Mouse (Mus musculus) hindbrain, embryonic 15.5 days (tissue): ENCODE results near the gene Gstm5. TPM values are rescaled to one million over a fixed set of nuclear protein-coding genes. Genes with fewer than 3 reads are reported as not detected.

Experiments used
- ATAC-seq: fragments of 200-750 bp; cut with Nextera tagmentation; 2 replicates; pipeline ENCODE4 v1.8.0; 2017; ENCODE audit warnings: low read depth, moderate number of reproducible peaks, moderate TSS enrichment; ENCODE audit not compliant: low FRiP score
- H3K27ac ChIP-seq: fragments of 300-500 bp; sonication (generic); replicated peaks from 2 replicates; pipeline ENCODE4 v1.5.1; 2015; ENCODE audit warnings: mild to moderate bottlenecking, inconsistent platforms
- H3K27me3 ChIP-seq: fragments of 300-500 bp; sonication (generic); 2 replicates; pipeline ENCODE4 v1.6.1; 2015; ENCODE audit warnings: control low read depth, inconsistent platforms
- H3K36me3 ChIP-seq: fragments of 300-500 bp; sonication (generic); 2 replicates; pipeline ENCODE4 v1.6.1; 2015; ENCODE audit warnings: control low read depth, inconsistent platforms
- H3K4me1 ChIP-seq: fragments of 300-500 bp; sonication (generic); replicated peaks from 2 replicates; pipeline ENCODE4 v1.6.1; 2015; ENCODE audit warnings: control low read depth, inconsistent platforms
- H3K4me2 ChIP-seq: fragments of 300-500 bp; sonication (generic); 2 replicates; pipeline ENCODE4 v1.6.1; 2015; ENCODE audit warnings: moderate library complexity, mild to moderate bottlenecking, inconsistent platforms
- H3K4me3 ChIP-seq: fragments of 300-500 bp; sonication (generic); 2 replicates; pipeline ENCODE4 v1.5.1; 2015; ENCODE audit warnings: mild to moderate bottlenecking, inconsistent platforms
- H3K9ac ChIP-seq: fragments of 300-500 bp; sonication (generic); 2 replicates; pipeline ENCODE4 v1.6.1; 2015; ENCODE audit warnings: inconsistent platforms
- H3K9me3 ChIP-seq: fragments of 300-500 bp; sonication (generic); 2 replicates; pipeline ENCODE4 v1.6.1; 2016; ENCODE audit warnings: control low read depth, inconsistent platforms
- WGBS: fragments of 180-500 bp; shearing (Covaris S2); methylation state at CpG from one replicate; pipeline ENCODE4 v1.1.7; 2015; 5-methylcytosine and 5-hydroxymethylcytosine counted together
- polyA plus RNA-seq: library from polyadenylated mRNA; unstranded; fragments of >200 nt; fragmentation: Nextera tagmentation; extraction: Ambion mirVana; gene quantifications from 2 replicates; pipeline ENCODE4 v1.2.1, GENCODE M21; 2015

Gene Gstm5
- polyA plus RNA-seq: 248 and 252 TPM in 2 replicates

DNA sequence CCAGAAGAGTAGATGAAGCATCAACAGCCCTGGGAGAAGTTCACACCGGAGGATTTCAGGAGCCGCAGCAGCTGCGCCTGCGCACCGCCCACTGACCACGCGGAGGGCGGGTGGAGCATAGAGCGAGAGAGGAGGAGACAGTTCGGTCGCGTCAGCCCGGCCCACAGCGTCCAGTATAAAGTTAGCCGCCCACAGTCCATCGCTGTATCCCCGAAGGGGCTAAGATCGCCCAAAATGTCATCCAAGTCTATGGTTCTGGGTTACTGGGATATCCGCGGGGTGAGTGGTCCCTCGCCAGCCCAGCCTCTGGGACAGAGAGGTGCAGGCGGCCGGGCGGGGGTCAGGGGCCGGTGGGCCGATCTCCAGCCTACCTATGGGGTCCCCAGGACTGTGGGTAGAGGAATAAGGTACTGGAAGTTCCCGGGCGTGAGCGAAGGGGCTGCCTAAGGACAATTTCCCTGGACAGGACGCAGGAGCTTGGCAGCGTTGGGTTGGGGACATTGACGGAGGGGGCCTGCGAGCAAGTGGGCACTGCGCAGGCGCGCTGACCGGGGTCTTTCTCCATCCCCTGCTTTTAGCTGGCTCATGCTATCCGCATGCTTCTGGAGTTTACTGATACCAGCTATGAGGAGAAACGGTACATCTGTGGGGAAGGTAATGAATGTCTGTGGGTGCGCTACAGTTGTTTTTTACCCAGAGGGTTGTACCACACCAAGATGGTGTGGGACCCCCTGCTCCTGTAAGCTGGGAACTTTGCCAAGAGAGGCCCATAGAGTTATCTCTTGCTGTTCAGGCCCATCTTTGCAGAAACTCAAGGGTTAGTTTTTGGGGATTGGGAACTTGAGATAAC lies at the start of gene Gstm5:
Gene Gstm5, plus strand, starts transcription at position 102 of the 850 bp plus-strand sequence.
- Histone ChIP-seq H3K9me3 (no peaks in the 10 kb centered on the region), H3K9ac (peak within 1 kb of the TSS; percentile 86), H3K27me3 (no peaks in the 10 kb centered on the region), H3K4me1 (peaks cover 9% of the 10 kb centered on the region), H3K27ac (peak within 1 kb of the TSS; percentile 79), H3K36me3 (peaks cover 11% of the 10 kb centered on the region; the same call in 1 of the 2 replicates), H3K4me2 (peak within 1 kb of the TSS; percentile 74), H3K4me3 (peak within 1 kb of the TSS; percentile 68)
- ATAC-seq: peak; percentile 97
- 4% methylated on average over 40 of the region's 40 CpGs for WGBS

- no peak overlapping the region for H3K4me2 ChIP-seq
- H3K9ac ChIP-seq: no peak overlapping the region
- no peak for ATAC-seq
- H3K27me3 ChIP-seq: no peaks in the 10 kb centered on the region
- no peak overlapping the region for H3K4me3 ChIP-seq
- H3K9me3 ChIP-seq: no peaks in the 10 kb centered on the region
- peaks cover 38% of the 10 kb centered on the region for H3K4me1 ChIP-seq
- WGBS: 91% methylated on average over 1 of the region's 1 CpGs
- no peak overlapping the region for H3K27ac ChIP-seq
- H3K36me3 ChIP-seq: no peaks in the 10 kb centered on the region
These were observed 49.4 kb upstream of the Gstm5 start for GRCm38 (mm10) chr3:107846175-107846574.

DNA sequence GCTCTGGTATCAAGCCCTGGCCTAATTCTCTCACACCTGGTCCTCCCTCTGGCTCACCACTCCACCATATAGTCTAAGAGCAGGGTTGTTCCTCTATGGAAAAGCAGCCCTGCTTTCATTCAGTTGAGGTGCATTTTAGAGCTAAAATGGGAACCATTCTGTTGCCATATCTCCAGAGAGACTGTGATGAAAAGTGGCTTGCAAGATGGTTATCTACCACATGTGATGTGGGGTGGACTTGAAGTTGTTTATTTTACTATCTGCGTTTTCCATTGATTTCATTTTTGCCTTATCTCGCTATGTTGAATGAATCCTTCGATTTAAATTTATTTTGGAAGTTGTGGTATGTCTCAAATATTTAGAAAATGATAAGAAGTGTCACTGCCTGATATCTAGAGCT lies 48.8 kb upstream of the Gstm5 start:
- no peak for ATAC-seq
- Histone ChIP-seq H3K9me3 (no peaks in the 10 kb centered on the region), H3K4me2 (no peak overlapping the region), H3K27me3 (no peaks in the 10 kb centered on the region), H3K36me3 (no peaks in the 10 kb centered on the region), H3K9ac (no peak overlapping the region), H3K4me3 (no peak overlapping the region), H3K4me1 (peaks cover 38% of the 10 kb centered on the region), H3K27ac (no peak overlapping the region)
- WGBS: 92% methylated on average over 3 of the region's 3 CpGs

GRCm38 (mm10) chr3:107848126-107848525 lies 47.5 kb upstream of the Gstm5 start:
- no peak overlapping the region for H3K9ac ChIP-seq
- ATAC-seq: no peak
- no peaks in the 10 kb centered on the region for H3K27me3 ChIP-seq
- 42% methylated on average over 4 of the region's 4 CpGs for WGBS
- H3K4me2 ChIP-seq: no peak overlapping the region
- H3K4me3 ChIP-seq: no peak overlapping the region
- H3K9me3 ChIP-seq: no peaks in the 10 kb centered on the region
- no peak overlapping the region for H3K27ac ChIP-seq
- peaks cover 38% of the 10 kb centered on the region for H3K4me1 ChIP-seq
- H3K36me3 ChIP-seq: no peaks in the 10 kb centered on the region

GRCm38 (mm10) chr3:107849000-107849692 lies 46.5 kb upstream of the Gstm5 start:
- 42% methylated on average over 6 of the region's 6 CpGs for WGBS
- ATAC-seq: 0 out of 2 replicates have a peak, but pooled peaks have one; percentile 20
- H3K9me3 ChIP-seq: no peaks in the 10 kb centered on the region
- no peak overlapping the region for H3K9ac ChIP-seq
- H3K27me3 ChIP-seq: no peaks in the 10 kb centered on the region
- no peak overlapping the region for H3K4me3 ChIP-seq
- no peak overlapping the region for H3K27ac ChIP-seq
- H3K4me1 ChIP-seq: peaks cover 33% of the 10 kb centered on the region
- no peak overlapping the region for H3K4me2 ChIP-seq
- no peaks in the 10 kb centered on the region for H3K36me3 ChIP-seq

DNA sequence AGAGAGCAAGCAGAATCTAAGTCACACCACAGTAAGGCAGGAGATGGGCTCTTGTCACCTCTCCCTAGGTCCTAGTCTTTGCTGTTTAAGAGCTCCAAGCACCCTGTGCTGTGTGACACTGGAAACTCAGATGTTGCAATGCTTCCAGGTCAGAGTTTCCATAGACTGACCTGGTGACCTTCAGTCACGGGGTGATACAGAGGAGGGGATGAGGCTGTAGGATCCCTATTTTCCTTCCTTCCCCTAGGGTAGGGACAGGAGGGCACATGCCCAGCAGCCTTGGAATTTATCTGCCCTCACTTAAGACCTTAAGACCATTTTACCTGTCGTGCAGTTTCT lies 46.0 kb upstream of the Gstm5 start:
- no peak overlapping the region for H3K9ac ChIP-seq
- peaks cover 29% of the 10 kb centered on the region for H3K4me1 ChIP-seq
- no peaks in the 10 kb centered on the region for H3K9me3 ChIP-seq
- no peak overlapping the region for H3K4me3 ChIP-seq
- no peaks in the 10 kb centered on the region for H3K36me3 ChIP-seq
- no peak overlapping the region for H3K4me2 ChIP-seq
- no peak for ATAC-seq
- H3K27ac ChIP-seq: no peak overlapping the region
- 79% methylated on average over 2 of the region's 2 CpGs for WGBS
- no peaks in the 10 kb centered on the region for H3K27me3 ChIP-seq

GRCm38 (mm10) chr3:107850418-107851031 lies 45.1 kb upstream of the Gstm5 start:
- no peaks in the 10 kb centered on the region for H3K36me3 ChIP-seq
- H3K4me3 ChIP-seq: no peak overlapping the region; the same call in 1 of the 2 replicates
- peak overlapping the region; percentile 29; the same call in 1 of the 2 replicates for H3K27ac ChIP-seq
- no peaks in the 10 kb centered on the region for H3K27me3 ChIP-seq
- 15% methylated on average over 12 of the region's 12 CpGs for WGBS
- H3K9ac ChIP-seq: no peak overlapping the region
- ATAC-seq: peak; percentile 64
- peak overlapping the region; percentile 31 for H3K4me2 ChIP-seq
- peaks cover 26% of the 10 kb centered on the region for H3K4me1 ChIP-seq
- H3K9me3 ChIP-seq: no peaks in the 10 kb centered on the region

DNA sequence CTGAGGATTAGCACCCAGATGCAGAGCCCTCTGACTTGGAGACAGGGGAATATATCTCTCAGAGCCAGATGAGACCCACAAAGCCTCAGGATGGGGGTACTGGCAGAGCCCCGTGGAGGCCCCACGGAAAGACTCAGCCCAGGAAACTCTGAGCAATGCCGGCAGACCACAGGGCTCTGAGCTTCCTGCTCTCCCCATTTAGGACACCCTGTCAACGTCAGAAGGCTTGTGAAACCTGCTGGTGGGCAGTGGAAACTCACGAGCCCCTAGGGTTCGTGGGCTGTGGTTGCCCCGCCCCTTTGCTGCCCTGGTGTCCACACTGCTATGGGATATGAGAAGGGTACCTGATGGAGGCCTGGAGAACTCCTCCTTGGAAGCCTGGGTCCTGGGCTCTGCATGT lies 42.8 kb upstream of the Gstm5 start:
- Histone ChIP-seq H3K9me3 (no peaks in the 10 kb centered on the region), H3K4me1 (peaks cover 26% of the 10 kb centered on the region), H3K36me3 (no peaks in the 10 kb centered on the region), H3K27ac (no peak overlapping the region), H3K4me2 (no peak overlapping the region), H3K4me3 (no peak overlapping the region), H3K9ac (no peak overlapping the region), H3K27me3 (no peaks in the 10 kb centered on the region)
- no peak for ATAC-seq
- WGBS: 68% methylated on average over 7 of the region's 7 CpGs

DNA sequence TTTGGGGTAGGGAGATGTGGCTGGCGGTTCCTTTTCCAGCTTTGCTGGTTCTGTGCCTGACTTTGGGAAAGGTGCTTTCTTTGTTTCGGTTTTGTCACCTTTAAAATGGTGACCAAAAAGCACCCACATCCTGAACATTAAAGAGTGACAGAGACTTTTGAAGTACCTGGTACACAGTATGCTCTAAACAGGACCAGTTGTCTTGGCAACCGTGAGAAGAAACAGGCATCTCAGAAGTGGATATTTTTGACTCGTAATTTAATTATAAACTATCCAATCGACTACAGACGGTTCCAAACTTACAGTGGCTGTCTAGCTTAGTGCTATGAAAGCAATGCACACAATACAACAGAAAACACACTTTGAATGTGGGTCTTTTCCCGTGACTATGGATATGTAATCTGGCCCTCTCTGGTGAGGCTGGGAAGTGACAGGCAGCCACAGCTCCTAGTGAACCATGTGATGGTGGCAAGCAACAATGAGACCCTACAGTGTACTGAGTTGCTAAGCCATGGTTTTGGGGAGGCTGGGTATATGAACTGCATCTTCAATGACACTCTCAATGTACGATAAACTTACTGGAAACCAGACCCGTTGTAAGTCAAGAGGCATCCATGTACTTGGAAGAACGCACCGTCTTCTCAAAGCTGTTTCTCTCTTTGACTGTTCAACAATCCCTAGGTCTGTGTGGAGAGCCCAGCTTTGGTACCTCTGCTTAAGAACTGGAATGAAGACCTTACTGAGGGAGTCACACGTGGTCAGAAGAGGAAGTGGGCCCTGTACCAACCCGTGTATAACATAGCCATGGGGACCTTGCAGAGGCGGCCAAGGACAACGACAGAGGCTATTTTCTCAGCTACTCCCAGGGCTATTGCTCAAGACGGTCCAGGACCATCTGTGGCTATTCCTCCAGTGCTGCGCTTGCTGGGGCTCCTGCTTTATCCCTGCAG lies 42.1 kb upstream of the Gstm5 start:
- Histone ChIP-seq H3K4me1 (peaks cover 20% of the 10 kb centered on the region), H3K9me3 (no peaks in the 10 kb centered on the region), H3K27ac (no peak overlapping the region), H3K4me3 (no peak overlapping the region), H3K27me3 (no peaks in the 10 kb centered on the region), H3K36me3 (no peaks in the 10 kb centered on the region), H3K9ac (no peak overlapping the region), H3K4me2 (no peak overlapping the region)
- WGBS: 88% methylated on average over 17 of the region's 17 CpGs
- ATAC-seq: no peak

DNA sequence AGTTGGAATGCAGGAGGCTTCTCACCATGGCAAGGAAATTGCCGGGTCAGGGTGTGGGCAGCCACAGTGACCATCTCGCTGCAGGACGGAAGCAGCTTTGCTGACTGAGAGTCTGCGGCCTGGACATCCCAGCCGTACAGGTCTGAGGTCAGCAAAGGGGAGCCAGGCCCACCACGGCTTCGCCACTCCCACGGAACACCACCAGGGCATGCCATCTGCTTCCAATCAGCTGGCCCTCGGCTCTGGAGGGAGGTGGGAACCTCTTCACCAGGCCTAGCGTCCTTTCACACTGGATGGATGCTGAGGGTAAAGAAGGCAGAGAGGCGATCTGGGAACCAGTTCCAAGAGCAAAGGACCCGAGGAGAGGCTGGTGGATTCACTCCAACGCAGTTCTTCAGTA lies 40.3 kb upstream of the Gstm5 start:
- no peak overlapping the region for H3K4me2 ChIP-seq
- WGBS: 80% methylated on average over 13 of the region's 13 CpGs
- no peak overlapping the region for H3K9ac ChIP-seq
- H3K36me3 ChIP-seq: no peaks in the 10 kb centered on the region
- peaks cover 7% of the 10 kb centered on the region for H3K4me1 ChIP-seq
- H3K27me3 ChIP-seq: no peaks in the 10 kb centered on the region
- H3K27ac ChIP-seq: no peak overlapping the region
- H3K9me3 ChIP-seq: no peaks in the 10 kb centered on the region
- ATAC-seq: no peak
- no peak overlapping the region for H3K4me3 ChIP-seq

- H3K4me2 ChIP-seq: no peak overlapping the region
- no peak overlapping the region for H3K4me3 ChIP-seq
- H3K27ac ChIP-seq: no peak overlapping the region
- ATAC-seq: no peak
- H3K9me3 ChIP-seq: no peaks in the 10 kb centered on the region
- no peaks in the 10 kb centered on the region for H3K27me3 ChIP-seq
- H3K4me1 ChIP-seq: no peaks in the 10 kb centered on the region
- H3K36me3 ChIP-seq: no peaks in the 10 kb centered on the region
- 61% methylated on average over 6 of the region's 6 CpGs for WGBS
- H3K9ac ChIP-seq: no peak overlapping the region
These were observed 38.0 kb upstream of the Gstm5 start for GRCm38 (mm10) chr3:107857646-107858045.
